Comparison of ENCODE assay signal across 19 mouse cellular contexts in genomic region chr5:109032591-109032990, GRCm38 (mm10). TPM values are rescaled to one million over a fixed set of nuclear protein-coding genes. Genes with fewer than 3 reads are reported as not detected.
DNase-seq lines count a peak whose midpoint lies in the region; ATAC-seq and TF ChIP-seq lines count a peak whose summit lies in the region.
"Had no signal": no experiment of that assay in that cellular context is flagged by ENCODE, and none has a peak within 500 bp of the region (broad histone marks: within the 10 kb centered on the region; RNA-seq: fewer than 3 reads in every experiment).

No protein-coding gene starts in this region.

- no peak for ATAC-seq in heart, postnatal 0 days (ENCODE audit: insufficient read depth, low read depth)
- ATAC-seq in lung, embryonic 14.5 days (ENCODE audit: insufficient read depth) = no peak
- ATAC-seq in Patski = peak; percentile 65
- ATAC-seq: forebrain, embryonic 16.5 days had no signal

- CTCF ChIA-PET in Patski (lab: Charles Lee) = no interaction called here

- no peak overlapping the region for H3K27ac ChIP-seq in heart, postnatal 0 days (ENCODE audit: low read depth)
- H3K27ac ChIP-seq in lung, embryonic 14.5 days (ENCODE audit: low read depth) = no peak overlapping the region
- H3K27ac ChIP-seq: embryonic facial prominence, embryonic 15.5 days; heart, embryonic 13.5 days; hindbrain, embryonic 15.5 days; liver, embryonic 15.5 days; midbrain, embryonic 10.5 days; stomach, embryonic 15.5 days had no signal

- TF ChIP-seq EP300 in heart, postnatal 0 days (IDR thresholded peaks at IDR 0.05; ENCODE audit: low read depth) = no peak

- in situ Hi-C loops in Patski (cut with MboI; ENCODE audit: low pct_unique_long_range_greater_than_20kb) = no loop called here

- peak; percentile 15 for TF ChIP-seq CTCF in heart, postnatal 0 days (IDR thresholded peaks at IDR 0.05; ENCODE audit: low read depth)
- TF ChIP-seq CTCF in lung, embryonic 14.5 days (IDR thresholded peaks at IDR 0.05; ENCODE audit: low read depth) = peak; percentile 32; the same call in 1 of the 2 replicates
- peak; percentile 50 for TF ChIP-seq CTCF in Patski (IDR thresholded peaks at IDR 0.05)

- H3K9me3 ChIP-seq in heart, postnatal 0 days (replicated peaks; ENCODE audit: control insufficient read depth, low read length) = peaks cover 3% of the 10 kb centered on the region; the same call in 1 of the 2 replicates
- no peaks in the 10 kb centered on the region for H3K9me3 ChIP-seq in lung, embryonic 14.5 days (ENCODE audit: low read depth, low read length)
- H3K9me3 ChIP-seq: embryonic facial prominence, embryonic 15.5 days; liver, embryonic 15.5 days; stomach, embryonic 15.5 days had no signal

- no peaks in the 10 kb centered on the region for H3K27me3 ChIP-seq in heart, postnatal 0 days (ENCODE audit: control insufficient read depth, insufficient read depth, low read length)
- no peaks in the 10 kb centered on the region for H3K27me3 ChIP-seq in lung, embryonic 14.5 days (ENCODE audit: insufficient read depth, low read length)
- H3K27me3 ChIP-seq in Patski = no peaks in the 10 kb centered on the region
- H3K27me3 ChIP-seq: embryonic facial prominence, embryonic 15.5 days; heart, embryonic 13.5 days; hindbrain, embryonic 15.5 days; liver, embryonic 15.5 days; stomach, embryonic 15.5 days had no signal

- H3K9ac ChIP-seq in heart, postnatal 0 days (replicated peaks; ENCODE audit: low read depth, low read length) = no peak overlapping the region
- H3K9ac ChIP-seq in lung, embryonic 14.5 days = no peak overlapping the region
- H3K9ac ChIP-seq: embryonic facial prominence, embryonic 15.5 days; heart, embryonic 13.5 days; hindbrain, embryonic 15.5 days; liver, embryonic 15.5 days; stomach, embryonic 15.5 days had no signal

- POLR2A ChIA-PET in Patski (lab: Charles Lee) = no interaction called here

- no peak overlapping the region for H3K4me3 ChIP-seq in heart, postnatal 0 days (ENCODE audit: low read depth, low read length)
- no peak overlapping the region for H3K4me3 ChIP-seq in lung, embryonic 14.5 days (ENCODE audit: low read depth, low read length)
- H3K4me3 ChIP-seq: embryonic facial prominence, embryonic 15.5 days; heart, embryonic 13.5 days; hindbrain, embryonic 15.5 days; liver, embryonic 15.5 days; midbrain, embryonic 10.5 days; stomach, embryonic 15.5 days had no signal

- no peak overlapping the region for H3K4me2 ChIP-seq in heart, postnatal 0 days (ENCODE audit: low read depth, low read length)
- H3K4me2 ChIP-seq in lung, embryonic 14.5 days = no peak overlapping the region
- H3K4me2 ChIP-seq: embryonic facial prominence, embryonic 15.5 days; heart, embryonic 13.5 days; hindbrain, embryonic 15.5 days; liver, embryonic 15.5 days; stomach, embryonic 15.5 days had no signal

- no peaks in the 10 kb centered on the region for H3K36me3 ChIP-seq in heart, postnatal 0 days (replicated peaks; ENCODE audit: control insufficient read depth, insufficient read depth, low read length)
- no peaks in the 10 kb centered on the region for H3K36me3 ChIP-seq in lung, embryonic 14.5 days (ENCODE audit: insufficient read depth)
- H3K36me3 ChIP-seq: embryonic facial prominence, embryonic 15.5 days; heart, embryonic 13.5 days; hindbrain, embryonic 15.5 days; liver, embryonic 15.5 days; midbrain, embryonic 10.5 days; stomach, embryonic 15.5 days had no signal

- no peak for DNase-seq in heart, postnatal 0 days (ENCODE audit: low spot score)
- DNase-seq in heart, adult 11 months = no peak
- peak; percentile 4 for DNase-seq in lung, embryonic 14.5 days
- no peak for DNase-seq in lung, postnatal 14 days
- no peak for DNase-seq in Patski (ENCODE audit: low read depth, low spot score)
- peak; percentile 8 to 35 for DNase-seq in adrenal gland, postnatal 36 days
- DNase-seq in Muller cell, postnatal 12 days (ENCODE audit: inconsistent ontology term) = no peak
- DNase-seq in c-Kit-positive CD71-positive TER-119-positive erythroid progenitor cells, embryonic 14.5 days (ENCODE audit: low spot score) = no peak
- DNase-seq: cerebellum, postnatal 14 days; thymus, postnatal 4 days had no signal

- no peaks in the 10 kb centered on the region for H3K4me1 ChIP-seq in heart, postnatal 0 days (ENCODE audit: control insufficient read depth, insufficient read depth)
- no peaks in the 10 kb centered on the region for H3K4me1 ChIP-seq in lung, embryonic 14.5 days (ENCODE audit: insufficient read depth)
- H3K4me1 ChIP-seq: embryonic facial prominence, embryonic 15.5 days; heart, embryonic 13.5 days; hindbrain, embryonic 15.5 days; liver, embryonic 15.5 days; midbrain, embryonic 10.5 days; stomach, embryonic 15.5 days had no signal

RNA-seq across cellular contexts. Expression of gene Vmn2r10, which starts 26.3 kb away (rescaled TPM):
- total RNA-seq in heart, postnatal 0 days (2014; rRNA removed; ENCODE audit: low replicate concordance) = not detected in 2 replicates
- polyA plus RNA-seq in heart, postnatal 0 days (2015; fragmentation: Nextera tagmentation; extraction: Ambion mirVana) = not detected in 2 replicates
- not detected in 2 replicates for polyA plus RNA-seq in lung, embryonic 14.5 days (2014; fragmentation: Nextera tagmentation; extraction: Ambion mirVana)
- polyA plus RNA-seq in Patski (2021) = not detected
- total RNA-seq in adrenal gland, postnatal 36 days (2021) = not detected
- total RNA-seq: gastrocnemius, adult 8-10 months; left cerebral cortex, adult 8-10 months had no signal
- polyA plus RNA-seq: embryonic facial prominence, embryonic 15.5 days; forebrain, embryonic 16.5 days; heart, embryonic 13.5 days; hindbrain, embryonic 15.5 days; liver, embryonic 15.5 days; midbrain, embryonic 10.5 days; stomach, embryonic 15.5 days had no signal

RNA-seq across cellular contexts. Expression of gene Vmn2r11, which starts 26.8 kb away (rescaled TPM):
- total RNA-seq in heart, postnatal 0 days (2014; rRNA removed; ENCODE audit: low replicate concordance) = not detected in 2 replicates
- polyA plus RNA-seq in heart, postnatal 0 days (2015; fragmentation: Nextera tagmentation; extraction: Ambion mirVana) = not detected in 2 replicates
- not detected in 2 replicates for polyA plus RNA-seq in lung, embryonic 14.5 days (2014; fragmentation: Nextera tagmentation; extraction: Ambion mirVana)
- 0.01 TPM for polyA plus RNA-seq in Patski (2021)
- not detected for total RNA-seq in adrenal gland, postnatal 36 days (2021)
- total RNA-seq: gastrocnemius, adult 8-10 months; left cerebral cortex, adult 8-10 months had no signal
- polyA plus RNA-seq: embryonic facial prominence, embryonic 15.5 days; forebrain, embryonic 16.5 days; heart, embryonic 13.5 days; hindbrain, embryonic 15.5 days; liver, embryonic 15.5 days; midbrain, embryonic 10.5 days; stomach, embryonic 15.5 days had no signal

Comparison
In these comparisons a context has a peak if more than half of its experiments do, and no peak if none do; other contexts are left out.
1. DNase-seq: peak in lung, embryonic 14.5 days (single experiment) and adrenal gland, postnatal 36 days (2 of 2); none in heart, postnatal 0 days (single experiment), heart, adult 11 months (single experiment), lung, postnatal 14 days (single experiment), Patski (single experiment), Muller cell, postnatal 12 days (single experiment) and c-Kit-positive CD71-positive TER-119-positive erythroid progenitor cells, embryonic 14.5 days (single experiment).
2. Peak in every context shown above with its lines, with median percentiles within 50 percentile points of each other: CTCF ChIP-seq.